Mouse (Mus musculus): ENCODE data around the gene Wnk3. TPM values are rescaled to one million over a fixed set of nuclear protein-coding genes. Genes with fewer than 3 reads are reported as not detected.

Wnk3 gene
- polyA plus RNA-seq, 1 experiment from 2014 or later: 14.3 TPM

DNA sequence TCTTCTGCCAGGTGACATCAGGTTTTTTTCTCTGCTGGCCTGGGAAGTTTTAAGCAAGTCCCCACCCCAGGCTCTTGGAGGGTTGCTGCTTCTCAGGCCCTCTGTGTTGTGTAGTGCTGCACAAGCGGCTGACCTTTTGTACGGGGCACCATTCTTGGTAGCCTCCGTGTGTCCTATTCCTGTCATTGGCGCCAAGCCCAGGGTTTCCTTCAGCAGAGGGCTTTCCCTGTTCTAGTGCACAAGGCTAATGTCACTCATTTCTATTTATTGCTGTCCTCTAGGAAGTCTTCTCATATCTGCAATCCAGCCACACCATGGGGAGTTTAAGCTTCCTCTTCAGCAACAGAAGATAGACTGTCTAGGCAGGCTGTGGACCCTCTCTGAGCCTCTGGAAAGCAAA lies 139.9 kb downstream of the Wnk3 start:
- Histone ChIP-seq H3K27me3 (ENCODE audit: control insufficient read depth, insufficient read depth, low read length) (no peaks in the 10 kb centered on the region; the same call in 1 of the 2 replicates), H3K9ac (ENCODE audit: low read length) (no peak overlapping the region), H3K4me3 (ENCODE audit: low read depth, low read length) (no peak overlapping the region), H3K4me1 (replicated peaks; ENCODE audit: control insufficient read depth, insufficient read depth, low read length) (no peaks in the 10 kb centered on the region), H3K9me3 (ENCODE audit: control insufficient read depth, low read length) (no peaks in the 10 kb centered on the region), H3K27ac (ENCODE audit: low read depth, low read length) (no peak overlapping the region), H3K36me3 (ENCODE audit: control insufficient read depth, insufficient read depth, low read length) (no peaks in the 10 kb centered on the region), H3K4me2 (ENCODE audit: low read depth, low read length, severe bottlenecking) (no peak overlapping the region)
- ATAC-seq (replicated peaks; ENCODE audit: low FRiP score) (no peak), DNase-seq (ENCODE audit: low spot score) (peak; percentile 45)
- WGBS: 77% methylated on average over 4 of the region's 4 CpGs

DNA sequence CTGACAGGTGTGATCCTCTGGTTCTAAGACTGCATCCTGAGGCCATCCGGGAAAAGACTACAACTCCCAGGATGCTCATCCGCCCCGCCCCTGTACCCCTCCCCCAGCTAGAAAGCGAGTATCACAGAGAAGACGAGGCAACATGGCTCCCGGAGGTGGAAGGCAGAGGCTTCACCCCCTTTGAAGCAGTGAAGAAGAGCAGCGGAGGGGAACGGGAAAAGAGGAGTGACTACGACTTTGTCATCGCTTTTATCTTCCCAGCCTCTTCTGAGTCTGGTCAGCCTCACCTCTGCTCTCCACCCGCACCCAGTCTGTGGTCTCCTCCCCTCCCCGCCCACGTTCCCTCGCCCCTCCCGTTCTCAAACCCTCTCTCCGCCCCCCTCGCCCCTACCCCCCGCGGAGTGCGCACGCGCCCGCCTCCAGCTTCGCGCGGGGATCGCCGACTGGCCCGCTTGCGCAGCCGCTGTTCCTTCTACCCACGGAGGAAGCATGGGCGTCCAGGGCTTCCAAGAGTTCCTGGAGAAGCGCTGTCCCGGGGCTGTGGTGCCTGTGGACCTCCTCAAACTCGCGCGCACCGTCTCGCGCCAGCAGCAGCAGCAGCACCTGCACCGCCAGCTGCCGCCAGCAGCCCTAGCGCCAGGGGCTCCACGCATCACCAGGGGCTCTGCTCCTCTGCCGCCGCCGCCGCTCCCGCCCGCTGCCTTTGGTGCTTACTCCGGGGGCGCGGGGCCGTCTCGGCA lies 146.1 kb downstream of the Wnk3 start, which contains the start of gene Fam120c:
TSS of gene Fam120c (plus strand) at position 415 of the 740 bp plus-strand sequence.
- WGBS: 12% methylated on average over 55 of the region's 56 CpGs
- DNase-seq (ENCODE audit: low spot score) (peak; percentile 91), ATAC-seq (replicated peaks; ENCODE audit: low FRiP score) (peak; percentile 92)
- no peaks in the 10 kb centered on the region for H3K9me3 ChIP-seq (ENCODE audit: control insufficient read depth, low read length)
- peak within 1 kb of the TSS; percentile 60 for H3K4me2 ChIP-seq (ENCODE audit: low read depth, low read length, severe bottlenecking)
- H3K27ac ChIP-seq (ENCODE audit: low read depth, low read length): 0 out of 2 replicates have a peak within 1 kb of the TSS, but pooled peaks have one; percentile 64
- peaks cover 2% of the 10 kb centered on the region; the same call in 1 of the 2 replicates for H3K27me3 ChIP-seq (ENCODE audit: control insufficient read depth, insufficient read depth, low read length)
- no peaks in the 10 kb centered on the region for H3K4me1 ChIP-seq (replicated peaks; ENCODE audit: control insufficient read depth, insufficient read depth, low read length)
- no peaks in the 10 kb centered on the region for H3K36me3 ChIP-seq (ENCODE audit: control insufficient read depth, insufficient read depth, low read length)
- peak within 1 kb of the TSS; percentile 62 for H3K9ac ChIP-seq (ENCODE audit: low read length)
- H3K4me3 ChIP-seq (ENCODE audit: low read depth, low read length): peak within 1 kb of the TSS; percentile 63

GRCm38 (mm10) chrX:151344501-151344984 lies 146.7 kb downstream of the Wnk3 start:
- 18% methylated on average over 30 of the region's 33 CpGs for WGBS
- H3K27ac ChIP-seq (ENCODE audit: low read depth, low read length): 0 out of 2 replicates have a peak overlapping the region, but pooled peaks have one; percentile 12
- peaks cover 2% of the 10 kb centered on the region; the same call in 1 of the 2 replicates for H3K27me3 ChIP-seq (ENCODE audit: control insufficient read depth, insufficient read depth, low read length)
- peak; percentile 68 for DNase-seq (ENCODE audit: low spot score)
- H3K4me2 ChIP-seq (ENCODE audit: low read depth, low read length, severe bottlenecking): peak overlapping the region; percentile 60
- ATAC-seq (replicated peaks; ENCODE audit: low FRiP score): peak; percentile 71
- no peaks in the 10 kb centered on the region for H3K9me3 ChIP-seq (ENCODE audit: control insufficient read depth, low read length)
- H3K9ac ChIP-seq (ENCODE audit: low read length): peak overlapping the region; percentile 62
- H3K36me3 ChIP-seq (ENCODE audit: control insufficient read depth, insufficient read depth, low read length): no peaks in the 10 kb centered on the region
- no peaks in the 10 kb centered on the region for H3K4me1 ChIP-seq (replicated peaks; ENCODE audit: control insufficient read depth, insufficient read depth, low read length)
- peak overlapping the region; percentile 63 for H3K4me3 ChIP-seq (ENCODE audit: low read depth, low read length)

- Histone ChIP-seq H3K36me3 (ENCODE audit: control insufficient read depth, insufficient read depth, low read length) (no peaks in the 10 kb centered on the region), H3K4me1 (replicated peaks; ENCODE audit: control insufficient read depth, insufficient read depth, low read length) (no peaks in the 10 kb centered on the region), H3K27ac (ENCODE audit: low read depth, low read length) (no peak overlapping the region), H3K9me3 (ENCODE audit: control insufficient read depth, low read length) (no peaks in the 10 kb centered on the region), H3K9ac (ENCODE audit: low read length) (no peak overlapping the region; the same call in 1 of the 2 replicates), H3K27me3 (ENCODE audit: control insufficient read depth, insufficient read depth, low read length) (peaks cover 2% of the 10 kb centered on the region; the same call in 1 of the 2 replicates), H3K4me2 (ENCODE audit: low read depth, low read length, severe bottlenecking) (peak overlapping the region; percentile 60), H3K4me3 (ENCODE audit: low read depth, low read length) (peak overlapping the region; percentile 63)
- no peak for DNase-seq (ENCODE audit: low spot score)
- 36% methylated on average over 11 of the region's 11 CpGs for WGBS
- no peak for ATAC-seq (replicated peaks; ENCODE audit: low FRiP score)
Measured at GRCm38 (mm10) chrX:151345333-151346125, 147.7 kb downstream of the Wnk3 start.

GRCm38 (mm10) chrX:151347278-151347677 lies 149.4 kb downstream of the Wnk3 start:
- ATAC-seq (replicated peaks; ENCODE audit: low FRiP score) (no peak), DNase-seq (ENCODE audit: low spot score) (no peak)
- no peaks in the 10 kb centered on the region for H3K4me1 ChIP-seq (replicated peaks; ENCODE audit: control insufficient read depth, insufficient read depth, low read length)
- H3K4me3 ChIP-seq (ENCODE audit: low read depth, low read length): no peak overlapping the region
- H3K9ac ChIP-seq (ENCODE audit: low read length): no peak overlapping the region
- H3K9me3 ChIP-seq (ENCODE audit: control insufficient read depth, low read length): no peaks in the 10 kb centered on the region
- no peaks in the 10 kb centered on the region for H3K36me3 ChIP-seq (ENCODE audit: control insufficient read depth, insufficient read depth, low read length)
- peaks cover 2% of the 10 kb centered on the region; the same call in 1 of the 2 replicates for H3K27me3 ChIP-seq (ENCODE audit: control insufficient read depth, insufficient read depth, low read length)
- H3K4me2 ChIP-seq (ENCODE audit: low read depth, low read length, severe bottlenecking): no peak overlapping the region
- no peak overlapping the region for H3K27ac ChIP-seq (ENCODE audit: low read depth, low read length)

GRCm38 (mm10) chrX:151349322-151349721 lies 151.4 kb downstream of the Wnk3 start:
- ATAC-seq (replicated peaks; ENCODE audit: low FRiP score): no peak
- WGBS: 87% methylated on average over 5 of the region's 5 CpGs
- Histone ChIP-seq H3K4me3 (ENCODE audit: low read depth, low read length) (no peak overlapping the region), H3K27ac (ENCODE audit: low read depth, low read length) (no peak overlapping the region), H3K9me3 (ENCODE audit: control insufficient read depth, low read length) (no peaks in the 10 kb centered on the region), H3K36me3 (ENCODE audit: control insufficient read depth, insufficient read depth, low read length) (no peaks in the 10 kb centered on the region), H3K4me2 (ENCODE audit: low read depth, low read length, severe bottlenecking) (no peak overlapping the region), H3K27me3 (ENCODE audit: control insufficient read depth, insufficient read depth, low read length) (peaks cover 2% of the 10 kb centered on the region; the same call in 1 of the 2 replicates), H3K4me1 (replicated peaks; ENCODE audit: control insufficient read depth, insufficient read depth, low read length) (no peaks in the 10 kb centered on the region), H3K9ac (ENCODE audit: low read length) (no peak overlapping the region)
- DNase-seq (ENCODE audit: low spot score): no peak

Other genes with a start within 250 kb of the Wnk3 start
- gene Gnl3l, start 180.8 kb upstream of the Wnk3 start, polyA plus RNA-seq (2014; fragmentation: Nextera tagmentation; extraction: Ambion mirVana): 46.8 and 48.0 TPM in 2 replicates
- gene Fgd1, start 151.9 kb upstream of the Wnk3 start, polyA plus RNA-seq (2014; fragmentation: Nextera tagmentation; extraction: Ambion mirVana): 11.7 and 12.5 TPM in 2 replicates
- gene Tsr2, start 101.5 kb upstream of the Wnk3 start, polyA plus RNA-seq (2014; fragmentation: Nextera tagmentation; extraction: Ambion mirVana): 50.5 and 53.6 TPM in 2 replicates
- gene Fam120c, start 146.1 kb downstream of the Wnk3 start, polyA plus RNA-seq (2014; fragmentation: Nextera tagmentation; extraction: Ambion mirVana): 4.4 and 4.6 TPM in 2 replicates

All from forebrain, embryonic 11.5 days (tissue).